8 mouse cellular contexts compared by ENCODE assay signal in genomic region chr3:84038981-84039645, GRCm38 (mm10). TPM values are rescaled to one million over a fixed set of nuclear protein-coding genes. Genes with fewer than 3 reads are reported as not detected.
A peak's percentile ranks its signal among the peaks of the same experiment; 100 is the strongest.
DNase-seq lines count a peak whose midpoint lies in the region; ATAC-seq lines count a peak whose summit lies in the region.

No protein-coding gene starts in this region.

- H3K4me2 ChIP-seq in hindbrain, embryonic 16.5 days (ENCODE audit: low read length): peak overlapping the region; percentile 97

- no peaks in the 10 kb centered on the region for H3K36me3 ChIP-seq in hindbrain, embryonic 16.5 days (ENCODE audit: control insufficient read depth, insufficient read depth, low read length)
- peaks cover 31% of the 10 kb centered on the region for H3K36me3 ChIP-seq in limb, embryonic 10.5 days

- H3K27ac ChIP-seq in hindbrain, embryonic 16.5 days (ENCODE audit: low read depth, low read length): peak overlapping the region; percentile 96
- H3K27ac ChIP-seq in limb, embryonic 10.5 days: peak overlapping the region; percentile 99

- no peaks in the 10 kb centered on the region for H3K9me3 ChIP-seq in hindbrain, embryonic 16.5 days (ENCODE audit: control insufficient read depth, low read length)
- no peaks in the 10 kb centered on the region for H3K9me3 ChIP-seq in limb, embryonic 10.5 days (replicated peaks)

- WGBS in hindbrain, embryonic 16.5 days: under 1% methylated on average over 40 of the region's 42 CpGs
- under 1% methylated on average over 42 of the region's 42 CpGs for WGBS in limb, embryonic 10.5 days

- ATAC-seq in hindbrain, embryonic 16.5 days: peak; percentile 46

- peaks cover 15% of the 10 kb centered on the region for H3K4me1 ChIP-seq in hindbrain, embryonic 16.5 days (ENCODE audit: control insufficient read depth, insufficient read depth, low read depth, low read length)
- peaks cover 32% of the 10 kb centered on the region for H3K4me1 ChIP-seq in limb, embryonic 10.5 days

- H3K27me3 ChIP-seq in hindbrain, embryonic 16.5 days (replicated peaks; ENCODE audit: control insufficient read depth, insufficient read depth, low read length): no peaks in the 10 kb centered on the region
- no peaks in the 10 kb centered on the region for H3K27me3 ChIP-seq in limb, embryonic 10.5 days (ENCODE audit: low read depth, poor library complexity, severe bottlenecking)

- peak overlapping the region; percentile 93 for H3K4me3 ChIP-seq in hindbrain, embryonic 16.5 days (ENCODE audit: low read length)
- peak overlapping the region; percentile 82 for H3K4me3 ChIP-seq in limb, embryonic 10.5 days

- peak; percentile 64 to 74 for DNase-seq in thymus, adult 18-20 months
- DNase-seq in thymus, postnatal 4 days: no peak
- peak; percentile 52 to 62 for DNase-seq in cerebellum, postnatal 14 days
- peak; percentile 20 to 38 for DNase-seq in frontal cortex, postnatal 36 days (ENCODE audit: low spot score in 2 of 2)
- peak; percentile 76 for DNase-seq in limb, embryonic 10.5 days (ENCODE audit: low spot score)
- DNase-seq in mesoderm, embryonic 11.5 days (ENCODE audit: low read depth, low spot score): peak; percentile 39
- DNase-seq in right cerebral cortex, postnatal 4 days: peak; percentile 51

- peak overlapping the region; percentile 98 for H3K9ac ChIP-seq in hindbrain, embryonic 16.5 days (ENCODE audit: low read depth, low read length)

RNA-seq across cellular contexts. Expression of gene Tmem131l, which starts 0.9 kb away (rescaled TPM):
- polyA plus RNA-seq in hindbrain, embryonic 16.5 days (2015; fragmentation: Nextera tagmentation; extraction: Ambion mirVana): 34.6 and 45.2 TPM in 2 replicates
- polyA plus RNA-seq in limb, embryonic 10.5 days (2016; fragmentation: Nextera tagmentation; extraction: Ambion mirVana): 79.5 and 84.5 TPM in 2 replicates
